Mouse (Mus musculus): ENCODE measurements around the gene Ormdl2. TPM values are rescaled to one million over a fixed set of nuclear protein-coding genes. Genes with fewer than 3 reads are reported as not detected.
A peak's percentile ranks its signal among the peaks of the same experiment; 100 is the strongest.

Gene Ormdl2
- polyA plus RNA-seq, 1 experiment from 2014 or later: 70.6 TPM

DNA sequence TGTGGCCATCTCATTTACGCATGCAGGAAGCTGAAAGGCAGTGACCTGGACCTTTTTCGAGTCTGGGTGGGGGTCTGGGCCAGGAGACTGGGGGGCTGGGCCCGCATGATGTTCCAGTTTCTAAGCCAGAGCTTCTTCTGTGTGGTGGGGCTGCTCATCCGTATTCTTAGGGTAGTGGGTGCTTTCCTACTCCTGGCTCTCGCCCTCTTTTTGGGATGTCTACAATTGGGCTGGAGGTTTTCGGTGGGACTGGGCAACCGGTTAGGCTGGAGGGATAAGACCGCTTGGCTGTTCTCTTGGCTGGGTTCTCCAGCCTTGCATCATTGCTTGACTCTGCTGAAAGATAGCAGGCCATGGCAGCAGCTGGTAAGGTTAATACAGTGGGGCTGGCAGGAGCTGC, 14.4 kb downstream of the Ormdl2 start:
- Histone ChIP-seq H3K9ac (ENCODE audit: low read length) (peak overlapping the region; percentile 40), H3K9me3 (ENCODE audit: control insufficient read depth, low read length) (no peaks in the 10 kb centered on the region), H3K4me3 (ENCODE audit: low read depth, low read length) (peak overlapping the region; percentile 15), H3K4me1 (ENCODE audit: control insufficient read depth, insufficient read depth, low read length) (peaks cover 26% of the 10 kb centered on the region), H3K36me3 (ENCODE audit: control insufficient read depth, insufficient read depth, low read length) (no peaks in the 10 kb centered on the region), H3K27ac (ENCODE audit: low read depth, low read length) (no peak overlapping the region), H3K27me3 (ENCODE audit: control insufficient read depth, insufficient read depth, low read length) (no peaks in the 10 kb centered on the region), H3K4me2 (peak overlapping the region; percentile 80)
- no peak for ATAC-seq (ENCODE audit: low FRiP score)
- 93% methylated on average over 8 of the region's 8 CpGs for WGBS
- no peak for DNase-seq (ENCODE audit: low spot score, missing footprints)

DNA sequence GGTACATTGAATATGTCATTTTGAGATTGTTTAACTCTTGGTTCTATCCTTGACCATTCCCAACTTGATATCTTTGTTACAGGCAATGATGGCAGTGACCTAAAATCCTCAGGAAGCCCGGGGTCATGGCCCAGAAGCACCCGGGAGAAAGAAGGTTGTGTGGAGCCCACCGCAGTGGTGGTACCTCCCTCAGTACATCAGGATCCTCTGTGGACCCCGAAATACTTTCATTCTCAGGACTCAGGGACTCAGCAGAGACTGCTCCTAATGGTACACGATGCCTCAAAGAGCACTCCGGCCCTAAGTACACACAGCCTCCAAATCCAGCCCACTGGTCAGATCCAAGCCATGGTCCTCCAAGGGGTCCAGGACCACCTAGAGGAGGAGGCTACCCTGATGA, 15.4 kb downstream of the Ormdl2 start:
- WGBS: 68% methylated on average over 6 of the region's 6 CpGs
- Histone ChIP-seq H3K27me3 (ENCODE audit: control insufficient read depth, insufficient read depth, low read length) (no peaks in the 10 kb centered on the region), H3K27ac (ENCODE audit: low read depth, low read length) (peak overlapping the region; percentile 93; the same call in 1 of the 2 replicates), H3K4me1 (ENCODE audit: control insufficient read depth, insufficient read depth, low read length) (peaks cover 26% of the 10 kb centered on the region), H3K4me2 (peak overlapping the region; percentile 80), H3K9ac (ENCODE audit: low read length) (peak overlapping the region; percentile 89), H3K36me3 (ENCODE audit: control insufficient read depth, insufficient read depth, low read length) (no peaks in the 10 kb centered on the region), H3K9me3 (ENCODE audit: control insufficient read depth, low read length) (no peaks in the 10 kb centered on the region), H3K4me3 (ENCODE audit: low read depth, low read length) (peak overlapping the region; percentile 78)
- ATAC-seq (ENCODE audit: low FRiP score): no peak
- no peak for DNase-seq (ENCODE audit: low spot score, missing footprints)

DNA sequence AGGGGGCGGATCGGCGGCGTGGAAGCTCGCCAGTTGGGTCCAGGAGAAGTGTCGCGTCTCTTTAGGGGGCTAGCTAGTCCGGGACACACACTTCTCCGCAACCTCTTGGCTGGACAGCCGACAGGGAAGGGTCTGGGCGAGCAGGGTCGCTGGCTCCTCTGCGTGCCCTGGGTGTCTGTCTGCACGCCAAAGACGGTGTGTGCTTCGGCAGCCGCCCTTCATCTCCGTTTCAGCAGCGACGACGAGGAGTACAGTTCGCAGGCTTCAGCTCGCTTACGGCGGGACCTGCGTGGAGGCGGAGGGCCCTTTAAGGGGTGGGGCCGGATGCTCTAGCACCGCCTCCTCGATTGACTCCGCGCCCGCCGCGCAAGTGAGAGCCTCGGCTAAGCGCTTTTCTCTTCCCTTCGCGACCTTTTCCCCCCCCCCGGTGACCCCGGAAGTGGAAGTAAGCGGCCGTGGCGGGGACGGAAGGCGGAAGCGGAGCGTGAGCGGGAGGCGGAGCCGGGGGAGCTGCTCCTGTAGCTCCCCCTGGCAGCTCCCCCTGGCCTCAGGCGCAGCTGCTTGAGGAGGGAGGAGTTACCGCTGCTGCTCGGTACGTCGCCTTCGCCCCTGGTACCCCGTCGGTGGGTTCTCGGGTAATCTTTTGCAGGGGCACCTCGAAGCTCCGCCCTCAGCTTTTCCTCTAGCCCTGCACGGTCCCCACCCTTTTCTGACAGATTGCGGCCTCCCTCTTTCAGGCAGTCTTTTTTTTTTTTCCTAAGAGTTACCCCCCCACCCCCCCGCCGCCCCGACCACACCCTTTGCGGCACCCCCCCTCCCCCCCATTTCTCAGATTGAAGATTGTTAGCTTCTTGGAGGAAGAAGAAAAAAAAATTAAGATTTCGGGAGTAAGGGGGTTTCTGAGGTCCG, 16.1 kb downstream of the Ormdl2 start:
- peaks cover 26% of the 10 kb centered on the region for H3K4me1 ChIP-seq (ENCODE audit: control insufficient read depth, insufficient read depth, low read length)

GRCm38 (mm10) chr10:128804271-128805091, 17.0 kb downstream of the Ormdl2 start, which contains the start of gene Tmem198b:
Gene Tmem198b (minus strand): TSS chr10:128804370.
- peaks cover 26% of the 10 kb centered on the region for H3K4me1 ChIP-seq (ENCODE audit: control insufficient read depth, insufficient read depth, low read length)
- peak within 1 kb of the TSS; percentile 78 for H3K4me3 ChIP-seq (ENCODE audit: low read depth, low read length)
- H3K27me3 ChIP-seq (ENCODE audit: control insufficient read depth, insufficient read depth, low read length): no peaks in the 10 kb centered on the region
- H3K4me2 ChIP-seq: peak within 1 kb of the TSS; percentile 80
- H3K9ac ChIP-seq (ENCODE audit: low read length): peak within 1 kb of the TSS; percentile 89
- ATAC-seq (ENCODE audit: low FRiP score) (peak; percentile 73), DNase-seq (ENCODE audit: low spot score, missing footprints) (peak; percentile 98)
- no peaks in the 10 kb centered on the region for H3K9me3 ChIP-seq (ENCODE audit: control insufficient read depth, low read length)
- WGBS: under 1% methylated on average over 28 of the region's 28 CpGs
- peak within 1 kb of the TSS; percentile 93 for H3K27ac ChIP-seq (ENCODE audit: low read depth, low read length)
- H3K36me3 ChIP-seq (ENCODE audit: control insufficient read depth, insufficient read depth, low read length): no peaks in the 10 kb centered on the region

More for the DNA sequence above, 16.1 kb downstream of the Ormdl2 start:
- DNase-seq (ENCODE audit: low spot score, missing footprints) (peak; percentile 99), ATAC-seq (ENCODE audit: low FRiP score) (peak; percentile 95)
- H3K4me3 ChIP-seq (ENCODE audit: low read depth, low read length): peak overlapping the region; percentile 78
- H3K27ac ChIP-seq (ENCODE audit: low read depth, low read length): peak overlapping the region; percentile 93
- H3K27me3 ChIP-seq (ENCODE audit: control insufficient read depth, insufficient read depth, low read length): no peaks in the 10 kb centered on the region
- no peaks in the 10 kb centered on the region for H3K36me3 ChIP-seq (ENCODE audit: control insufficient read depth, insufficient read depth, low read length)
- under 1% methylated on average over 69 of the region's 70 CpGs for WGBS
- H3K4me2 ChIP-seq: peak overlapping the region; percentile 80
- H3K9ac ChIP-seq (ENCODE audit: low read length): peak overlapping the region; percentile 89
- H3K9me3 ChIP-seq (ENCODE audit: control insufficient read depth, low read length): no peaks in the 10 kb centered on the region

DNA sequence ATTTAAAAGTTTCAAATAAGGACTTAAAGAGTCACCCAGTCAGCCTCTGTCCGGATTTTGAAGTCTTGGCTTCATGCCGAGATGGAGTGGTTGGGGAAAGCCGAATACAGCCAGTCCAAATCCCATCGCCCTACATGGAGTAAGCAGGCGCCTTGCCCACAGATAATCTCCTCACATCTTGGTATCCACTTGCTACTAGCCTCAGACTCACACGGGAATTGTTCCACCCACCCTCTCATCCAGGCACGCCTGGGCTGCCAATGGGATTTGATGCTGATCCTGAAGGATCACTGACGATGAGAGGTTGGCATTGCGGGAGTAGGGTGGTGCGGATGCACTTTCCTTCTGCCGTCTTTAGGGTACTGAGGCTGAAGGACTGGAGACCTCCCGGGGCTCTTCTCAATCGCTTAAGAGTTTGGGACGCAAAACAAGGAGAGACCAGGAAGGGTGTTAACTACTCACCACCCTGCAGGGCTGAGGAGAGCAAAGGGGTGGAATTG, 17.6 kb downstream of the Ormdl2 start, which contains the start of gene Dnajc14:
Dnajc14 (plus strand) TSS at position 292 of the 500 bp plus-strand sequence.
- Histone ChIP-seq H3K9me3 (ENCODE audit: control insufficient read depth, low read length) (no peaks in the 10 kb centered on the region), H3K27ac (ENCODE audit: low read depth, low read length) (peak within 1 kb of the TSS; percentile 93), H3K4me1 (ENCODE audit: control insufficient read depth, insufficient read depth, low read length) (peaks cover 26% of the 10 kb centered on the region), H3K4me3 (ENCODE audit: low read depth, low read length) (peak within 1 kb of the TSS; percentile 78), H3K9ac (ENCODE audit: low read length) (peak within 1 kb of the TSS; percentile 89), H3K27me3 (ENCODE audit: control insufficient read depth, insufficient read depth, low read length) (no peaks in the 10 kb centered on the region), H3K4me2 (peak within 1 kb of the TSS; percentile 80), H3K36me3 (ENCODE audit: control insufficient read depth, insufficient read depth, low read length) (no peaks in the 10 kb centered on the region)
- DNase-seq (ENCODE audit: low spot score, missing footprints) (no peak), ATAC-seq (ENCODE audit: low FRiP score) (peak; percentile 11)
- WGBS: under 1% methylated on average over 14 of the region's 14 CpGs

GRCm38 (mm10) chr10:128803361-128803760, 18.1 kb downstream of the Ormdl2 start:
- no peak for DNase-seq (ENCODE audit: low spot score, missing footprints)
- peak overlapping the region; percentile 89 for H3K9ac ChIP-seq (ENCODE audit: low read length)
- H3K4me1 ChIP-seq (ENCODE audit: control insufficient read depth, insufficient read depth, low read length): peaks cover 26% of the 10 kb centered on the region
- peak overlapping the region; percentile 80 for H3K4me2 ChIP-seq
- no peaks in the 10 kb centered on the region for H3K9me3 ChIP-seq (ENCODE audit: control insufficient read depth, low read length)
- no peaks in the 10 kb centered on the region for H3K27me3 ChIP-seq (ENCODE audit: control insufficient read depth, insufficient read depth, low read length)
- 19% methylated on average over 6 of the region's 6 CpGs for WGBS
- no peak overlapping the region for H3K27ac ChIP-seq (ENCODE audit: low read depth, low read length)
- H3K4me3 ChIP-seq (ENCODE audit: low read depth, low read length): peak overlapping the region; percentile 78
- ATAC-seq (ENCODE audit: low FRiP score): no peak
- no peaks in the 10 kb centered on the region for H3K36me3 ChIP-seq (ENCODE audit: control insufficient read depth, insufficient read depth, low read length)

GRCm38 (mm10) chr10:128802956-128803355, 18.5 kb downstream of the Ormdl2 start:
- no peaks in the 10 kb centered on the region for H3K27me3 ChIP-seq (ENCODE audit: control insufficient read depth, insufficient read depth, low read length)
- ATAC-seq (ENCODE audit: low FRiP score) (no peak), DNase-seq (ENCODE audit: low spot score, missing footprints) (no peak)
- no peak overlapping the region for H3K4me3 ChIP-seq (ENCODE audit: low read depth, low read length)
- no peaks in the 10 kb centered on the region for H3K9me3 ChIP-seq (ENCODE audit: control insufficient read depth, low read length)
- peaks cover 26% of the 10 kb centered on the region for H3K4me1 ChIP-seq (ENCODE audit: control insufficient read depth, insufficient read depth, low read length)
- no peaks in the 10 kb centered on the region for H3K36me3 ChIP-seq (ENCODE audit: control insufficient read depth, insufficient read depth, low read length)
- peak overlapping the region; percentile 37; the same call in 1 of the 2 replicates for H3K9ac ChIP-seq (ENCODE audit: low read length)
- WGBS: 74% methylated on average over 4 of the region's 4 CpGs
- peak overlapping the region; percentile 80 for H3K4me2 ChIP-seq
- no peak overlapping the region for H3K27ac ChIP-seq (ENCODE audit: low read depth, low read length)

DNA sequence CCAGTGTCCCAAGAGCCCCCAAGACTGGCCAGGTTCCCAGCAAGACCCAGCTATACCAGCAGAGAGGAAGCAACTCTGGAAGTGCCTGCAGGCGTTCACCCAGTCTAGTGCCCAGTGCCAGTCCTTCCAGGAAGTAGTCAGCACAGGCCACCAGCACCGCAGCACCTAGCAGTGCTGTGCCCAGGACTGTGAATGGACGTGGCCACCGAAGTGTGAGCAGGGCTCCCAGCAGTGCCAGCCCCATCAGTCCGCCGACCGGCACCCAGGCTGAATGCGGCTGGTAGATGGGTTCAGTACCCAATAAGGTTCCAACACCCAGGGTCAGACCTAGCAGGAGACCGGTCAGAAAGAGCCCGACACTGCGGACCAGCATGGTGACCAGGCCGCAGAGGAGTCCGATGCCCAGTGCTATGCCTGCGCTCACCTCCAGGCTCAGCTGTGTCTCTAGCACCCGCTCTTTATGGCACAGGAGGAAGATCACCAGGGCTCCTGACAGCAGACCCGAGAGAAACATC, 19.4 kb downstream of the Ormdl2 start:
- Histone ChIP-seq H3K4me3 (ENCODE audit: low read depth, low read length) (no peak overlapping the region), H3K36me3 (ENCODE audit: control insufficient read depth, insufficient read depth, low read length) (no peaks in the 10 kb centered on the region), H3K9me3 (ENCODE audit: control insufficient read depth, low read length) (no peaks in the 10 kb centered on the region), H3K4me1 (ENCODE audit: control insufficient read depth, insufficient read depth, low read length) (peaks cover 18% of the 10 kb centered on the region), H3K27ac (ENCODE audit: low read depth, low read length) (no peak overlapping the region), H3K4me2 (no peak overlapping the region), H3K9ac (ENCODE audit: low read length) (no peak overlapping the region), H3K27me3 (ENCODE audit: control insufficient read depth, insufficient read depth, low read length) (no peaks in the 10 kb centered on the region)
- WGBS: 90% methylated on average over 16 of the region's 16 CpGs
- no peak for DNase-seq (ENCODE audit: low spot score, missing footprints)
- no peak for ATAC-seq (ENCODE audit: low FRiP score)
